Mouse (Mus musculus) CD4-positive naive resting alpha-beta T cell, adult 57 days (primary cell): Measurements from ENCODE around the gene Morc2b. TPM values are rescaled to one million over a fixed set of nuclear protein-coding genes. Genes with fewer than 3 reads are reported as not detected.

Experiments used
- total RNA-seq: library from RNA; stranded (reverse); gene quantifications from one replicate; pipeline ENCODE4 v1.2.4, GENCODE M21; 2023

Gene Morc2b
- total RNA-seq, result not detected

DNA sequence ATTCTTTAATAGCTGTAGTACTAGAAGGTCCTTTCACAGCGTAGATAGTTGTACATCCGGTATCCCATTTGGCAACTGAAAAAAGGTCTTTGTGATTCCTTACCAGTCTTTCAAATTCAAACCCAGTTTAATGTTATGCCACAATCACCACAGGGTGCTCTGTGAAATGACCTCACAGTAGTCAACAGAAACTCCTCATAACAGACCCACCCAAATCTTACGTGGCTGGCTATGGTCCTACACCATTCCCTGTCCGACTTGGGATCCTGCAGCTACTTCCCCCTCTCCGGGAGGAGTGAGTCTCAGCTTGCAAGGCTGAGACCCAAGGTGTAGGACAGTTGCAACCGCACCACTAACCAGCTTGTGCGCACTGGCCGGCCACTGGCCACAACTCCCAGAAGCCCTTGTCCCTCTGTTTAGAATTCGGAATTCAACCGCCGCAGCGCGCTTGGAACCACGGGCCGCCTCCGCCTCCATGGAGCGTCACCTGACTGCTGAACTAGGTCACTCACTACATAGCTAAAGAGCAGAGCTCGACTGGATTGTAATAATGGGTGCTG is at the start of gene Morc2b:
Gene Morc2b, minus strand, starts transcription at position 423 of the 560 bp plus-strand sequence.

DNA sequence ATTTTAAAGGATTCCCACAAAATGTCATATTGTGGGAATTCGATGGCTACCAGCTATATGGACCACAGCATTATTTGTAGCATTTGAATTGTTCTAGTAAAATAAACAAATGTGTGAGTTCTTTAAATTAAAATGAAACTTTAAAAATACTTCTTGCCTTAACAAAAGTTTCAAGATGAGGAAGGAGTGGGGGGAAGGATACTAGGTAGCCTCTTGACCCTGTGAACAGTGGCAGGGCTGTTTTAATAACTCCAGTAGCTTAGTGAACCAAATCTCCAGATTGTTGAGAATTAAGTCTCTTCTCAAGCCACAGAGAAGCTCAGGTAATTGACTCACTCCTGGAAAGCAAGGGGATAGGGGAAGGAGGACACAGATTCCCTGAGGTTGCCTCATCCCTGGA is 28.7 kb upstream of the Morc2b start, which contains the start of gene Olfr55:
Gene Olfr55, plus strand, starts transcription at position 301 of the 400 bp plus-strand sequence.

DNA sequence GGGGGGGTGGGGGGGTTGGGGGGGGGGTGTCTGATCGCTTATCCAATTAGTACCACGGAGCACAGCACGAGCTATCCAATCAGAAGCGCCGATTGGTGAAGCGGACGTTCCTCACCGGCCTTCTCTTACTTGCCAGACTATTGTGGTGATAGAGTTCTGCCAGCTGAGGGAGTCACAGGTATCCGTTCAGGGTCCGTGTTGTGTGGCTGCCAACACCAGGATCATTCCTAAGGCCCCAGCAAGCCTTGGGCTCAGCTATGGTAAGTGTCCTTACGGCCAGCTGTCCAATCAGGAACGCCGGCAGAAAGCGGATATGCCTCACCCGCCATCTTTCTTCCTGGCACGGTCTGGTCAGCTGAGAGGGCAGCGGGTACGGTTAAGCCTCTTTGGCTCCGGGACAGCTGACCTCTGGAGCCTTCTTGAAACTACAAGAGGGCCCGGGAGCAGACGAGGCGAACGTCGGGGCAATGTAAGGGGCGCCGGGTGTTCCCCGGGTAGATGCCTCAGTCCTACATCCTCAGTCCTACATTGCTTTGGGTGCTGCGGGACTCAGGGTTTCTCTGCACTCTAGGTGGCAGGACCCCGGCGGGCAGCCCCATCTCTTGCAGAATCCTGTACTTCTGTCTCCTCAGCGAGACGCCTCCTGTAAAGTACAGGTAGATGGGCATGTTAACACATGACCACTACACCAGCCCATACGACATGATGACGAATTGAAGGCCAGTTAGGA is 50.1 kb downstream of the Morc2b start, which contains the start of gene Zfp563:
Gene Zfp563, plus strand, starts transcription at position 91 of the 730 bp plus-strand sequence.

DNA sequence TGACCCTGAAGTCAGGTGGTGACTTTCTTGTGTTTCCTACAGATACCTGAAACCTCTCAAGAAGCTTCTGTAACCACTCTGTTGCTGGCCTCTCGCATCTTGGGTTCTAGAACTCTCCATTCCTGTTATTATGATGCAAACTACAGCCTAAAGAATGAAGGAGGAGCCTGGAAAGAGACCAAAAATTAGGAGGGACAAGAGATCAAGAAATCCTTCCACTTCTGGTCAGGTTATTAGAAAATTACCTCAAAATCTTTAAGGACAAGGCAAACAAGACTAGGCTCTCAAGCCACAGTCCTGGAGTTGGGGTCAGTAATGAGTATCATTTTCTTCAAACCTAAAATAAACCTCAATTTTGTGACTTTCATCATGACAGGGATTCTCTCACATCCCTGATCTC is 71.5 kb downstream of the Morc2b start, which contains the start of gene 4921501E09Rik:
Gene 4921501E09Rik, minus strand, starts transcription at position 101 of the 400 bp plus-strand sequence.

Other genes starting within 250 kb of the Morc2b start
- gene Zfp870, start 248.0 kb downstream of the Morc2b start, total RNA-seq, result 1.4 TPM
- not detected for gene Cyp4f14, start 222.3 kb downstream of the Morc2b start, total RNA-seq
- gene Cyp4f13, start 192.3 kb downstream of the Morc2b start, total RNA-seq, result 77.7 TPM
- gene Zfp472, start 173.9 kb downstream of the Morc2b start, total RNA-seq, result 28.7 TPM
- 14.1 TPM for gene Zfp952, start 146.6 kb downstream of the Morc2b start, total RNA-seq
- 2.7 TPM for gene Zfp763, start 106.3 kb downstream of the Morc2b start, total RNA-seq
- gene 4921501E09Rik, start 71.6 kb downstream of the Morc2b start, total RNA-seq, result not detected
- 8.2 TPM for gene Zfp563, start 50.4 kb downstream of the Morc2b start, total RNA-seq
- not detected for gene Olfr55, start 28.8 kb upstream of the Morc2b start, total RNA-seq
- gene Olfr239, start 51.6 kb upstream of the Morc2b start, total RNA-seq, result not detected
- not detected for gene Olfr1564, start 82.0 kb upstream of the Morc2b start, total RNA-seq
- 7.1 TPM for gene Zfp955a, start 115.5 kb upstream of the Morc2b start, total RNA-seq
- gene Olfr63, start 125.0 kb upstream of the Morc2b start, total RNA-seq, result 0.12 TPM
- gene Zfp955b, start 149.9 kb upstream of the Morc2b start, total RNA-seq, result 9.8 TPM
- 20.0 TPM for gene Zfp81, start 219.2 kb upstream of the Morc2b start, total RNA-seq